Mouse (Mus musculus) erythroblast, adult 5-6 weeks (primary cell): ENCODE data around the gene Nucb1. TPM values are rescaled to one million over a fixed set of nuclear protein-coding genes. Genes with fewer than 3 reads are reported as not detected.

Experiments
- ATAC-seq: replicated peaks from 2 replicates; pipeline ENCODE4 v1.8.0; 2016; ENCODE audit warnings: moderate number of reproducible peaks, mild to moderate bottlenecking, moderate TSS enrichment, inconsistent platforms; ENCODE audit not compliant: poor library complexity, low FRiP score, severe bottlenecking
- total RNA-seq, 2 experiments: library from RNA; stranded (forward) in 1 of 2; stranded (reverse) in 1 of 2; fragments of 150-400 nt in 1 of 2; fragments of 200-764, 138-1000 nt in 1 of 2; gene quantifications; 2 replicates each; pipeline versions ENCODE4 v1.2.3 to v1.2.4; 2015 to 2017; ENCODE audit warnings: low replicate concordance in 2 of 2

Gene Nucb1
- total RNA-seq, 2 experiments from 2014 or later: 83.0 to 487 TPM

DNA sequence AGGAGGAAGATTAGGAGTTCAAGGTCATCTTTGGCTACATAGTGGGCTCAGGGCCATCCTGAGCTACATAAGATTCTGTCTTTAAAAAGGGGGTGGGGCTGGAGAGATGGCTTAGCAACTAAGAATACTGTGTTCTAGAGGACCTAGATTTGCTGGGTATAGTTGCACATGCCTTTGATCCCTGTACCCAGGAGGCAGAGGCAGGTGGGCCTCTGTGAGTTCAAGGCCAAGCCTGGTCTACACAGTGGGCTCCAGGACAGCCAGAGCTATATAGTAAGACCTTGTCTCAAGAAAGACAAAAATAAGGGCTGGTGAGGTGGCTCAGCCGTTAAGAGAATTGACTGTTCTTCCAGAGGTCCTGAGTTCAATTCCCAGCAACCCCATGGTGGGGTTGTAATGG lies 60.2 kb downstream of the Nucb1 start:
- no peak for ATAC-seq

DNA sequence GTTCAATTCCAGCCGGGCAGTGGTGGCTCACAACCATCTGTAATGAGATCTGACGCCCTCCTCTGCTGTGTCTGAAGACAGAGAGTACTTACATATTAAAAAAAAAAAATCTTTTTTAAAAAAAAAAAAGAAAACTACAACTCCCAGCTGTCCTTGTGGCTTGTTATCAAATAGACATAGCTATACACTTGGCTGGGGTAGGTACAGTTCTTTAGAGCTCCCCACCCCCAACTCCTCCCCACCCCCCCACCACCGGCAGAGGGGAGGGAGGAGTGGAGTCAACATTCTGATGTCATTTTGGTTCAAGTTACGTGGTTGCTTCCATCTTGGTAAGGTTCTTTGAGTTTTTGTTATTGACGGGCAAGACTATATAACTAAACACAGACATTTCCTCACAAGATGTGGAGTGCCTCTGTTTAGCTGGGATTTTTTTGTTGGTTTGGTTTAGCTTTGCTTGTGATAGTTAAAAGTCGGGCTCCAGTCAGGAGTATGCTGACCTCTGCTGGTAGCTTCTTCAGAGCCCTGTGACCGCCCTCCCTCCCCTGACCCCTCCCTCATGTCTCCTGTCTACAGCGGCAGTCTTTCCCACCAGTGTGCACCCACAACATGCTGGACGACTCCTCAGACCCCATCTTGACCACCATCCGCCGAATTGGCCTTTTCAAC lies 62.7 kb downstream of the Nucb1 start:
- ATAC-seq: no peak

DNA sequence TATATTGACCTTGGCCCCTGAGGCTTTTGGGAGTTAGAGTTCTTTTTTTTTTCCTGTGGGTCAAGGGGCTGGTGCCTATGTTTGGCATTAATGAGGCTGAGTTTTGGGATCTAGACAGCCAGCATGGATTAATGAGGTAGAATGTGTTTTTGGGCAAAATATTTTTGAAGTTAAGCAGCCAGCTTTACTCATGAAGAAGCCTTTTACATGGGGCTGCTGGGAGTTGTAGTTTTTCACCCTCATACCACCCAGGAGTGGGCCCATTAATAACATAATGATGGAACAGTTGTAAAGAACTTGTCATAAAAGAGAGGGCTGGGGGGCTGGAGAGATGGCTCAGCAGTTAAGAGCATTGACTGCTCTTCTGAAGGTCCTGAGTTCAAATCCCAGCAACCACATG lies 63.6 kb downstream of the Nucb1 start:
- no peak for ATAC-seq

DNA sequence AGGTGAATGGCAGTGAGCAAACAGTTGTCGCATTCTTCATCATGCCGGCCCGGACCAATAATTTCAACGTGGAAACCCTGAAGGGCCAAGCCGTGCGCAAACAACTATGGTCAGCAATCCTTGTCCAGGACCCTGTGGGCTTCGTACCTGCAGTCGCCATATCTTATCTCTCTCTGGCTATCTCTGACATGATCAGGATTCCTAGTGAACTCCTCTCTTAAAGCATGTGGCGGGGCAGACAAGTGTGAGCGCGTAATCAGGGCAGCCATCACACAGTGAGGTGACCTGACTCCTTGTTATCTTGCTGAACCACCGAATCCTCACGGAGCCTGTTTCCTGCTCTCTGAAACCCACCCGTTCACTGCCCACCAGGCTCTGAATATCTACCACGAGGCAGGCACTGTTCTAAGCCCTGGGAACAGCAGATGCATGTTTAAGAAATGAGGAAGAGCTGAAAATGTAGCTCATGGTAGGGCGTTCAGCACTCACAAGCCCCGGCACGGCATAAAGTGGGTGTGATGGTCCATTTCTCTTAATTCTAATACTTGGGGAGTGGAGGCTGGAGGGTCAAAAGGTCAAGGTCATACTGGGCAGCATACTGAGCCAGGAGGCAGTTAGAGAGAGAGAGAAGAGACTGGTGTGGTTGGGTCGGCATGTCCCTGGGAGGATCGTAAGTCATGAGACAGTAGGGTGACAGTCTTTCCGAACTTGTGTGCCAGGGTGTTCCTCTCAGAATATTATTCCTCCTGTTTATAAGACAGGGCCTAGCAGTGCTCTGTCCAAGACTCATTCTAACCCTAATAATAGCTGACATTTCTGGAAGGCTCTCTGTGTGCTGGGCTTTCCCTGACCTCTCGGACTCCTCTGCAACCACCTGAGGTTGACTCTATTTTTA lies 66.4 kb downstream of the Nucb1 start:
- no peak for ATAC-seq

Other genes with a start within 250 kb of the Nucb1 start
Only the 30 nearest of the 34 such genes appear.
- gene Trpm4, start 176.6 kb downstream of the Nucb1 start, total RNA-seq (2015; ENCODE audit: low replicate concordance): 0.42 TPM in 1 of 2 replicates, not detected in the other
- not detected in 2 replicates for gene Trpm4, start 176.6 kb downstream of the Nucb1 start, total RNA-seq (2017; ENCODE audit: low replicate concordance)
- not detected in 2 replicates for gene Hrc, start 175.1 kb downstream of the Nucb1 start, total RNA-seq (2015; ENCODE audit: low replicate concordance)
- gene Hrc, start 175.1 kb downstream of the Nucb1 start, total RNA-seq (2017; ENCODE audit: low replicate concordance): not detected in 2 replicates
- 1.9 TPM in 1 of 2 replicates, not detected in the other for gene Ppfia3, start 143.4 kb downstream of the Nucb1 start, total RNA-seq (2015; ENCODE audit: low replicate concordance)
- 0.26 TPM in 1 of 2 replicates, not detected in the other for gene Ppfia3, start 143.4 kb downstream of the Nucb1 start, total RNA-seq (2017; ENCODE audit: low replicate concordance)
- 1.5 TPM in 1 of 2 replicates, not detected in the other for gene Lin7b, start 139.8 kb downstream of the Nucb1 start, total RNA-seq (2015; ENCODE audit: low replicate concordance)
- 5.4 TPM in 1 of 2 replicates, not detected in the other for gene Lin7b, start 139.8 kb downstream of the Nucb1 start, total RNA-seq (2017; ENCODE audit: low replicate concordance)
- 50.5 and 70.2 TPM in 2 replicates for gene Snrnp70, start 114.7 kb downstream of the Nucb1 start, total RNA-seq (2015; ENCODE audit: low replicate concordance)
- 169 and 259 TPM in 2 replicates for gene Snrnp70, start 114.7 kb downstream of the Nucb1 start, total RNA-seq (2017; ENCODE audit: low replicate concordance)
- gene Kcna7, start 104.8 kb downstream of the Nucb1 start, total RNA-seq (2015; ENCODE audit: low replicate concordance): not detected in 2 replicates
- gene Kcna7, start 104.8 kb downstream of the Nucb1 start, total RNA-seq (2017; ENCODE audit: low replicate concordance): not detected in 2 replicates
- gene Ntf5, start 96.7 kb downstream of the Nucb1 start, total RNA-seq (2015; ENCODE audit: low replicate concordance): not detected in 2 replicates
- not detected in 2 replicates for gene Ntf5, start 96.7 kb downstream of the Nucb1 start, total RNA-seq (2017; ENCODE audit: low replicate concordance)
- gene Lhb, start 89.6 kb downstream of the Nucb1 start, total RNA-seq (2015; ENCODE audit: low replicate concordance): not detected in 2 replicates
- gene Lhb, start 89.6 kb downstream of the Nucb1 start, total RNA-seq (2017; ENCODE audit: low replicate concordance): not detected in 2 replicates
- gene Gys1, start 75.6 kb downstream of the Nucb1 start, total RNA-seq (2015; ENCODE audit: low replicate concordance): 11.7 and 13.2 TPM in 2 replicates
- gene Gys1, start 75.6 kb downstream of the Nucb1 start, total RNA-seq (2017; ENCODE audit: low replicate concordance): 4.6 and 8.9 TPM in 2 replicates
- gene Ruvbl2, start 72.3 kb downstream of the Nucb1 start, total RNA-seq (2015; ENCODE audit: low replicate concordance): 54.1 and 63.4 TPM in 2 replicates
- 23.1 and 50.1 TPM in 2 replicates for gene Ruvbl2, start 72.3 kb downstream of the Nucb1 start, total RNA-seq (2017; ENCODE audit: low replicate concordance)
- 1,430 and 1,622 TPM in 2 replicates for gene Ftl1, start 50.5 kb downstream of the Nucb1 start, total RNA-seq (2015; ENCODE audit: low replicate concordance)
- 705 and 987 TPM in 2 replicates for gene Ftl1, start 50.5 kb downstream of the Nucb1 start, total RNA-seq (2017; ENCODE audit: low replicate concordance)
- 8.6 and 12.7 TPM in 2 replicates for gene Bax, start 43.5 kb downstream of the Nucb1 start, total RNA-seq (2015; ENCODE audit: low replicate concordance)
- 9.7 and 11.8 TPM in 2 replicates for gene Bax, start 43.5 kb downstream of the Nucb1 start, total RNA-seq (2017; ENCODE audit: low replicate concordance)
- not detected in 2 replicates for gene Tulp2, start 28.5 kb downstream of the Nucb1 start, total RNA-seq (2015; ENCODE audit: low replicate concordance)
- gene Tulp2, start 28.5 kb downstream of the Nucb1 start, total RNA-seq (2017; ENCODE audit: low replicate concordance): 0.42 TPM in 1 of 2 replicates, not detected in the other
- gene Gm45808, start 23.6 kb downstream of the Nucb1 start, total RNA-seq (2015; ENCODE audit: low replicate concordance): not detected in 2 replicates
- not detected in 2 replicates for gene Gm45808, start 23.6 kb downstream of the Nucb1 start, total RNA-seq (2017; ENCODE audit: low replicate concordance)
- gene Dhdh, start 21.6 kb downstream of the Nucb1 start, total RNA-seq (2015; ENCODE audit: low replicate concordance): 3.3 TPM in 2 replicates
- gene Dhdh, start 21.6 kb downstream of the Nucb1 start, total RNA-seq (2017; ENCODE audit: low replicate concordance): 2.1 and 2.3 TPM in 2 replicates
- 1,095 and 1,392 TPM in 2 replicates for gene Ppp1r15a, start 15.9 kb upstream of the Nucb1 start, total RNA-seq (2015; ENCODE audit: low replicate concordance)
- gene Ppp1r15a, start 15.9 kb upstream of the Nucb1 start, total RNA-seq (2017; ENCODE audit: low replicate concordance): 1,351 and 1,490 TPM in 2 replicates
- gene Plekha4, start 15.9 kb upstream of the Nucb1 start, total RNA-seq (2015; ENCODE audit: low replicate concordance): 1.3 TPM in 1 of 2 replicates, not detected in the other
- 2.8 and 9.9 TPM in 2 replicates for gene Plekha4, start 15.9 kb upstream of the Nucb1 start, total RNA-seq (2017; ENCODE audit: low replicate concordance)
- gene Hsd17b14, start 44.5 kb upstream of the Nucb1 start, total RNA-seq (2015; ENCODE audit: low replicate concordance): not detected in 2 replicates
- not detected in 2 replicates for gene Hsd17b14, start 44.5 kb upstream of the Nucb1 start, total RNA-seq (2017; ENCODE audit: low replicate concordance)
- 5.8 and 9.0 TPM in 2 replicates for gene Bcat2, start 59.7 kb upstream of the Nucb1 start, total RNA-seq (2015; ENCODE audit: low replicate concordance)
- gene Bcat2, start 59.7 kb upstream of the Nucb1 start, total RNA-seq (2017; ENCODE audit: low replicate concordance): 10.7 and 11.2 TPM in 2 replicates
- gene Fgf21, start 105.1 kb upstream of the Nucb1 start, total RNA-seq (2015; ENCODE audit: low replicate concordance): not detected in 2 replicates
- not detected in 2 replicates for gene Fgf21, start 105.1 kb upstream of the Nucb1 start, total RNA-seq (2017; ENCODE audit: low replicate concordance)
- not detected in 2 replicates for gene Fut1, start 106.9 kb upstream of the Nucb1 start, total RNA-seq (2015; ENCODE audit: low replicate concordance)
- gene Fut1, start 106.9 kb upstream of the Nucb1 start, total RNA-seq (2017; ENCODE audit: low replicate concordance): not detected in 2 replicates
- gene Izumo1, start 111.4 kb upstream of the Nucb1 start, total RNA-seq (2015; ENCODE audit: low replicate concordance): not detected in 2 replicates
- gene Izumo1, start 111.4 kb upstream of the Nucb1 start, total RNA-seq (2017; ENCODE audit: low replicate concordance): not detected in 2 replicates
- gene Rasip1, start 117.1 kb upstream of the Nucb1 start, total RNA-seq (2015; ENCODE audit: low replicate concordance): not detected in 2 replicates
- not detected in 2 replicates for gene Rasip1, start 117.1 kb upstream of the Nucb1 start, total RNA-seq (2017; ENCODE audit: low replicate concordance)
- not detected in 2 replicates for gene Mamstr, start 129.6 kb upstream of the Nucb1 start, total RNA-seq (2015; ENCODE audit: low replicate concordance)
- gene Mamstr, start 129.6 kb upstream of the Nucb1 start, total RNA-seq (2017; ENCODE audit: low replicate concordance): not detected in 2 replicates
- not detected in 2 replicates for gene Fut2, start 156.0 kb upstream of the Nucb1 start, total RNA-seq (2015; ENCODE audit: low replicate concordance)
- not detected in 2 replicates for gene Fut2, start 156.0 kb upstream of the Nucb1 start, total RNA-seq (2017; ENCODE audit: low replicate concordance)
- gene Ntn5, start 173.6 kb upstream of the Nucb1 start, total RNA-seq (2015; ENCODE audit: low replicate concordance): not detected in 2 replicates
- not detected in 2 replicates for gene Ntn5, start 173.6 kb upstream of the Nucb1 start, total RNA-seq (2017; ENCODE audit: low replicate concordance)
- not detected in 2 replicates for gene Sec1, start 184.0 kb upstream of the Nucb1 start, total RNA-seq (2015; ENCODE audit: low replicate concordance)
- gene Sec1, start 184.0 kb upstream of the Nucb1 start, total RNA-seq (2017; ENCODE audit: low replicate concordance): not detected in 2 replicates
- not detected in 2 replicates for gene Car11, start 189.4 kb upstream of the Nucb1 start, total RNA-seq (2015; ENCODE audit: low replicate concordance)
- not detected in 2 replicates for gene Car11, start 189.4 kb upstream of the Nucb1 start, total RNA-seq (2017; ENCODE audit: low replicate concordance)
- 1.5 and 1.9 TPM in 2 replicates for gene Dbp, start 194.7 kb upstream of the Nucb1 start, total RNA-seq (2015; ENCODE audit: low replicate concordance)
- 0.77 and 2.2 TPM in 2 replicates for gene Dbp, start 194.7 kb upstream of the Nucb1 start, total RNA-seq (2017; ENCODE audit: low replicate concordance)
- 423 and 424 TPM in 2 replicates for gene Rpl18, start 205.1 kb upstream of the Nucb1 start, total RNA-seq (2015; ENCODE audit: low replicate concordance)
- gene Rpl18, start 205.1 kb upstream of the Nucb1 start, total RNA-seq (2017; ENCODE audit: low replicate concordance): 286 and 289 TPM in 2 replicates